Mouse (Mus musculus) ovary, postnatal 14 days (tissue): ENCODE data around the gene Hdac4.

ENCODE experiments used
- DNase-seq: peaks from one replicate; pipeline ENCODE4 v3.0.0; 2022; ENCODE audit warnings: low spot score

Gene Hdac4

GRCm38 (mm10) chr1:92059571-92059970 lies 135.9 kb downstream of the Hdac4 start:
- no peak for DNase-seq

DNA sequence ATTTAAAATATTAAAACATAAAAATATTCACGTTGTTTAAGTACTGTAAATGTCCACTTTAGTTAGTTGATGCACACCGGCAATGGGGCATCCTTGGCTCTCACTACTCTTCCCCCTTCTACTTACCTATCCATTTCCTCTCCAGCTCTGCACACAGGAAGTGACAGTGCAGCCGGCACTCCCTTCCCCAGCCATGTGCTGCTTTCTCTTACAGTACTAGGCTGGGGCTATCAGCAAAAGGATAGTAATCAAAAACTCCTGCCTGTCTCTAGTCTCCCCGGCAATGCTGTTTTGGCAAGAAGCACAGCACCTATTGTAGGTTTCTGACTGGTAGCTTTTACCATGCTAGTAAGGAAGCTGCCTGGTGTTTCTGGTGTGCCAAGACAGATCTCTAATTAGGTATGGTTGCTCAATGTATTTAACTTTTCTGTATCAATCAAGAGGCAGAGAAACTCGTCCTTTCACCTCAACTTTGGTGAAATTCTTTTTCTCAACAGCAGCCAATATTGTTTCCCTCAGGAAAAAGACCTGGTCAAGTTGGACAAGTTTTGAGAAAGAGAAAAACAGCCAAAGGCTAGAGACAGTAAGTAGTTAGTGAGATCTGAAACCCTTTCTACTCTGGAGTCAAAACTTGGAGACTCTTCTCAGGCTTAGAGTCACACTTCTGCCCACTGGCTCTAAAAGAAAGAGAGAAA lies 136.6 kb downstream of the Hdac4 start:
- DNase-seq, result no peak

DNA sequence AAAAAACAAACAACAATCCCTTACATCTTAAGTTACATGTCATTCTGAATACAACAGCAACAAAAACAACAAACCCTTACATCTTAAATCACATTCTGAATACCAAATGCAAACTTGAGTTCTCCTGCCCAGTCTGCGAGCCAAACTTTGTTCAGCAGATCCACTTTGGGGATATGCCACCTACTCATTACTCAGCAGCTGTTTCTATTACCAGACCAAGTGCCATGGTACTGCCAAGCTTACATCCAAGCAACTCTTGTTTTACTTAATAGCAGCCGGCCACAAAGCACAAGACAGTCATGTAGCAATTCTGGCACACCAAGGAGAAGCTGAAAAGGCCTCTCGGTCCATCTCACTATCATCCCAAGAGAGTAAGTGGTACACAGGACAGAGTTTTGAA lies 138.4 kb downstream of the Hdac4 start:
- DNase-seq, result no peak

DNA sequence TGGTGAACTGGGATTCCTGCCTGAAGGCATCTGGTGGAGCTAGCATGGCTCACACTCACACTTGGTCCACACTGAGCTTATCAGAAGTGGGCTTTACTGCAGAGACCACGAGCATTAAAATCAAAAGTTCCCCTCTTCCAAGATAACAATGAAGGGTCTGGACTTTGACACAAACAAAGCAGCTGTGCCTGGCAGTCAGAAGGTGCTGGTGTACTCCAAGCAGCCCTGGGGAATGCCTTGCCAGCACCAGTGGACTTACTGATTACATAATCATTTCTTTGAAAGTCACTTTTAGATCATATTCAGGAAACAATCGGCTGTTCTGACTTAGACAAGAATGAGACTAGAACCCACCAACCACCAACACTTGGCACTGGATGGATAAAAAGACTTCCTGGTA lies 140.3 kb downstream of the Hdac4 start:
- DNase-seq, result no peak

- DNase-seq, result no peak
Measured at GRCm38 (mm10) chr1:92052190-92052589, 143.3 kb downstream of the Hdac4 start.

GRCm38 (mm10) chr1:92051489-92052062 lies 143.9 kb downstream of the Hdac4 start:
- DNase-seq, result no peak

GRCm38 (mm10) chr1:92050992-92051391 lies 144.5 kb downstream of the Hdac4 start:
- DNase-seq, result no peak

- no peak for DNase-seq
Measured at GRCm38 (mm10) chr1:92050566-92050965, 144.9 kb downstream of the Hdac4 start.

GRCm38 (mm10) chr1:92048415-92049354 lies 146.8 kb downstream of the Hdac4 start:
- no peak for DNase-seq

DNA sequence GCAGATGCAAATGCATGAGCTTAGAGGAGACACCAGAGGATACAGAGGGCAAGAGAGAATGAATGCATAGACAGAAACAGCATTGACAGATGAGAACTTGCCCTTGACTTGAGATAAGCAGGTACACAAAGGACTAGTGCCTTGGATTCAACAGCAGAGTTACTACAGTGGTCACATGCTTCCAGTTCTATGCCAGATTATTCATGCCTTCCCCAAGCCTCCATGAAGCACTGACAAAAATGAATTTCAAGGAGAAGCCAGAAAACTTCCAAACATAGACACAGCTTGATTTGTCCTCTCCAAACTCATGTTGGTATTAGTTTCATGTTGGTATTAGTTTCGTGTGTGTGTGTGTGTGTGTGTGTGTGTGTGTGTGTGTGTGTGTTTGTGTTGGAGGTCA lies 149.8 kb downstream of the Hdac4 start:
- DNase-seq, result no peak

GRCm38 (mm10) chr1:92044868-92045267 lies 150.6 kb downstream of the Hdac4 start:
- no peak for DNase-seq

DNA sequence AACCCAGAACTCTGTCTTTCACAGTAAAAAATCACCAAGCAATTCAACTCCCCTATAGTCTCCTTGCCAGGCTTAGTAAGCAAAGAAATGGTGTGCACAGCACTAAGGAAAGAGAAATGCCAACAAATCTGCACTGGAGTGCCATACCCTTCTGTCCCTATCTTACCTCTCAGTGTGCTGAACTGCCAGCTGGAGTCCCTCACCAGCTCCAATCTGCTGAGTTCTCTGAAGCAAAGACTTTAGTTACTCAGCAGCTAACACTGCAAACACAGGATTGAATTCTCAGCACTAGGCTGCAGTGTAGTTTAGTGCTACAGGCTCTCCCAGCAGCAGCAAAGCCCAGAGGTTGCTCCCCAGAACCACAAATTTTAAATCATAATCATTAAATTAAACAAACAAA lies 151.5 kb downstream of the Hdac4 start:
- no peak for DNase-seq

DNA sequence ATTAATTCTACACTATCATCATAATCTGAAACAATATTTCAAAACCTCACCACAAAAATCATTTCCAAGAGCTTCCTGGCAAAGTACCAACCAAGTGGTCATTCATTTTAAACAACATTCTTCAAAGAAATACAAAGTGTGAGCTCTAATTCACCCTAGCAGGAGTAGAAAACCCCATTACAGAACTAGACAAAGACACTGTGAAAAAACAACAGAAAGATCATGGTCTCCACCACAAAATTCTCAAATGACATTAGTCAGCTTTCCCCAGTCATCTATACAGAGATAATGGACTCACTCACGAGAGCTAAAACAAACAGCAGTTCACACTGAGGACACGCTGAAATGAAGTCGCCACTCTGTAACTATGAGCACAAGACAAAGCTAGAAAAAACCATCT lies 153.4 kb downstream of the Hdac4 start:
- DNase-seq, result no peak

- no peak for DNase-seq
Measured at GRCm38 (mm10) chr1:92041290-92041689, 154.2 kb downstream of the Hdac4 start.

- DNase-seq, result no peak
Measured at GRCm38 (mm10) chr1:92038714-92039113, 156.8 kb downstream of the Hdac4 start.

- DNase-seq, result no peak
Measured at GRCm38 (mm10) chr1:92037039-92037438, 158.5 kb downstream of the Hdac4 start.

DNA sequence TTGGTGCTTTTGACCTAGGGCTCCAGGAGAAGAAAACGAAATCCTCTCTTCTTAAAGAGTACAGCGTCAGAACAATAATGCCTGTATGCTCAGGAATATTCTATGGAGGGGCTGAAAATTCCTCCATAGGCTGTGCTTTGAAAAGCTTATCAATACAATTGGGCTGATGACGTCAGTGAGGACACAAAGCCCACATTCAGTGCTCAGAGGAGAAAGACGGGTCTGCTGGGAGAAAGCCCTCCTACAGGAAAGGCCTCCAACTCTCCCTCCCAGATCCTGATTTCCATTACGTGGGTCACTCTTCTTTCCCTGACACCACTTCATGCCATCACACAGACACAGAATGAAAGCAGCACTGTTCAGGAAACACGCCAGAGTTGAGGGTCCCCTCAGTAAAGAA lies 159.7 kb downstream of the Hdac4 start:
- DNase-seq, result no peak

DNA sequence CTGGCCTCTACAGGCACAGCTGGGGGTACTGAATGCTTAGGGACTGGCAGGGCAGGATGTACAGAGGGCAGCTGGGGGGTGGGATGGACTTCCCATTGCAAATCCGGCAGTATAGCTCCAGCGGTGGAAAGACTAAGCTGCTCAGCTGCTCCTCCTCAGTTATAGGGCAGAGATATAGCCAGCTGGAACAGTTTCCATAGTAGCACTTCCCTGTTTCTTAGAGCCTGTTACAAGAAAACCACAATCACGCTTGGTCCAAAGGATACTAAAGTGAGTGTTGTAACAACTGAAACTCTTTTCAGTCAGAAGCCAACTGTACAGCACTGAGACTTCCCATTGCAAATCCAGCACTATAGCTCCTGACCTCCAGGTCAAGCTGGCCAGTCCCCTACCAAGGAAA lies 161.3 kb downstream of the Hdac4 start:
- DNase-seq, result no peak

DNA sequence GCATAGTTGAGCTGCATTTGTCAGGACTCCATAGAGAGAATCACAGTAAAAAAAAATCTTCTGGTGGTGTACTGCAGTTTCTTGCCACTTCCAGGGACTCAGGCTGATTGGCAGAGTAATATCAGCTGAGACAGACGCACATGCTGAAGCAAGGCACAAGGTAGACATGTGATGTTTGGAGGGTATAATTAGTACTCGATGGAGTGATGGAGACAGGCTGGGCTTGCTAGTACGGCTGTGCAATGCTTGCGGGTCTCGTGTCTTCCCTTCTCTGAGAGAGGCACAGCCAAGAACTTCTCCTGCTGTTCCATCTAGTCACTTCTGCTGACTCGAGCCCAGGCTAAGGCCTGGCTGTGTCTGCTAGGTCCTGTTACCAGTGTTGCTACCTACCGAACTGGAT lies 162.0 kb downstream of the Hdac4 start:
- DNase-seq, result no peak

DNA sequence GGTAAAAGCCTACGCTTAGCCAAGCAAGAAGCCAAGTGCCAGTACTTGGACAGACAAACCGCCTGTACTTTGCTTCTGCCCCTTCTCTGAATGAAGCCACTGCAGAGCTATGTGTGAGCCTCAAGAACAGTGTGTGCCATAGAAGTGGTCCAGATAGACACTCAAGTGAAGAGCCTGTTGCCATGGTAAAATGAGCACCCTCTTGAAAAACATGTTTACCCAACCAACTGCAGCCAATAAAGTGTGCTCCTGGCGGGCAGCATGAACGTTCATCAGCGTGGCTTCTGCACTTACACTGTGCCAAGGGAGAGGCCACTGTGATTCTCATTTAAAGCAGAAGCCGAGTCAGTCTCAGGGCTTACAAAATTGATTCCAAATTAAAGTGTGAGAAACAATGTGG lies 165.0 kb downstream of the Hdac4 start:
- DNase-seq, result no peak

DNA sequence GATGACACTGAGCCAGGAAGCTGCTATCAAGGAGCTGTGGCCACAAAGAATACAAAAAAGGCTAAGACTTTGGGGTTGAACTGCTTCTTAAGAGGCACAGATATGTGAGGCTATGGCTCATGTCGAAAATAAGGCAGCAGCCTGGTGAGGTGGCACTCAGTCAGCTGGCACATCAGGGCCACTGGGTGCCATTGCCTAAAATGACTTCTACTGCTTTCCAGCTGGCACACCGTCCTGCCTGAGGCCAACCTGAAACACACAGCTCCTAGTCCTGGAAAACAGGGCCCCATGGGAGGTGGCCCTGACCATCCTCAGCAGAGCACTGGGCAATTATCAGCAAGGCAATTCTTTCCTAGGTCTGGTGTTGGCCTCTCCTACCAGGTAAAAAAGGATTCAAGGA lies 167.3 kb downstream of the Hdac4 start:
- no peak for DNase-seq

DNA sequence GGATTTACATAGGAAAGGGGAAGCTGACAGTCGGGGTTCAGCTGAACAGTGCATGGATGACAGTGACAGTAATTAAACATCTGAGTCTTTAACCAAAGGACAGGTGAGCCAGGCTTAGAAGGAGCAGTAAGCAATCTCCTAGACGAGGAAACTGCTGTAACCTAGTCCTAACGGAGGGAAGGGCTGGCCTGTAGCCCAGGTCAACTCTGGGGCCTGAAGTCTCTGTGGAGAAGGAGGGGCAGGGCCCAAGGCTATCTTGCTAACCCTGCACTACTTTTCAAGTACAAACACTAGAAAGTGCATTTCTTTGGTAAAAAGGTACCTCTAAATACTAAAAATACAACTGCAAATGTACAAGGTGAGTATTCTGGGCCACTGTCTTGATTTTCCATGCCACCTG lies 169.1 kb downstream of the Hdac4 start:
- DNase-seq, result no peak

DNA sequence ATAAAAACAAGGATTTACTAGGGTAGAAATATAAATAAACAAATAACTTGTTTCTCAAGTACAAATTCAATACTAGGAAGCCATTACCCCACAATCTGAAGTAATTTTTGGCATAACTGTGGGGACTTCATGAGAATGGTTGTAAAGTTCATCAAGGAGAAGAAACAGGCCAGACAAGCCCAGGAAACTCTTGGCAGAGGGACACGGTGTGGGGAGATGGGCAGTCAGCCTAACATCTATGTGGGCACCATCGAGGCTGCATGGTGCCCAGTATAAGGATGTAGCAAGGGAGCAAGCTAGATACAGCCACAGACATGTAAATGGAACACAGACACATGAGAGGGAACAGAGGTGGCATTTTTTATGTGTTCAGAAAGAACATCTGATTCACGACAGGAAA lies 171.6 kb downstream of the Hdac4 start:
- DNase-seq, result no peak
